Mouse (Mus musculus) stomach, postnatal 0 days (tissue): ENCODE results near the gene Ttc9c. TPM values are rescaled to one million over a fixed set of nuclear protein-coding genes. Genes with fewer than 3 reads are reported as not detected.

ENCODE experiments used
- ATAC-seq: fragments of 200-750 bp; cut with Nextera tagmentation; 2 replicates; pipeline ENCODE4 v1.8.0; 2017; ENCODE audit not compliant: low FRiP score, low TSS enrichment
- DNase-seq: peaks from one replicate; pipeline ENCODE4 v3.0.0-alpha.2; 2016; ENCODE audit warnings: low spot score
- H3K27ac ChIP-seq: fragments of 300-500 bp; sonication (generic); replicated peaks from 2 replicates; pipeline ENCODE4 v1.5.1; 2014; ENCODE audit warnings: mild to moderate bottlenecking, control low read depth
- H3K27me3 ChIP-seq: fragments of 300-500 bp; sonication (generic); 2 replicates; pipeline ENCODE4 v1.6.1; 2014; ENCODE audit warnings: low read length; ENCODE audit not compliant: control insufficient read depth, insufficient read depth
- H3K36me3 ChIP-seq: fragments of 300-500 bp; sonication (generic); 2 replicates; pipeline ENCODE4 v1.6.1; 2014; ENCODE audit warnings: low read length, mixed read lengths; ENCODE audit not compliant: control insufficient read depth, insufficient read depth
- H3K4me1 ChIP-seq: fragments of 300-500 bp; sonication (generic); replicated peaks from 2 replicates; pipeline ENCODE4 v1.6.1; 2014; ENCODE audit warnings: antibody characterized with exemption; ENCODE audit not compliant: control insufficient read depth, insufficient read depth
- H3K4me2 ChIP-seq: fragments of 300-500 bp; sonication (generic); replicated peaks from 2 replicates; pipeline ENCODE4 v1.6.1; 2014; ENCODE audit warnings: low read depth, mild to moderate bottlenecking, control low read depth, moderate library complexity
- H3K4me3 ChIP-seq: fragments of 300-500 bp; sonication (generic); 2 replicates; pipeline ENCODE4 v1.5.1; 2014; ENCODE audit warnings: low read depth, low read length, control low read depth
- H3K9ac ChIP-seq: fragments of 300-500 bp; sonication (generic); 2 replicates; pipeline ENCODE4 v1.6.1; 2014; ENCODE audit warnings: mild to moderate bottlenecking, low read length, control low read depth, mixed read lengths
- H3K9me3 ChIP-seq: fragments of 300-500 bp; sonication (generic); 2 replicates; pipeline ENCODE4 v1.6.1; 2016; ENCODE audit warnings: low read length; ENCODE audit not compliant: control insufficient read depth
- CTCF ChIP-seq: IDR thresholded peaks from 2 replicates; pipeline ENCODE4 v1.5.1; 2016; ENCODE audit warnings: antibody characterized with exemption, low read depth, mild to moderate bottlenecking, moderate library complexity
- EP300 ChIP-seq: optimal IDR thresholded peaks from 2 replicates; pipeline ENCODE3; 2016; ENCODE audit warnings: antibody characterized with exemption
- WGBS: fragments of 180-500 bp; shearing (Covaris S2); extraction: QIAGEN DNeasy Blood & Tissue Kit; methylation state at CpG from one replicate; pipeline ENCODE4 v1.1.7; 2014; 5-methylcytosine and 5-hydroxymethylcytosine counted together
- polyA plus RNA-seq: library from polyadenylated mRNA; unstranded; fragments of >200 nt; fragmentation: Nextera tagmentation; extraction: Ambion mirVana; gene quantifications from 2 replicates; pipeline ENCODE4 v1.2.1, GENCODE M21; 2015

Ttc9c gene
- polyA plus RNA-seq, 1 experiment from 2014 or later = 23.1 TPM

DNA sequence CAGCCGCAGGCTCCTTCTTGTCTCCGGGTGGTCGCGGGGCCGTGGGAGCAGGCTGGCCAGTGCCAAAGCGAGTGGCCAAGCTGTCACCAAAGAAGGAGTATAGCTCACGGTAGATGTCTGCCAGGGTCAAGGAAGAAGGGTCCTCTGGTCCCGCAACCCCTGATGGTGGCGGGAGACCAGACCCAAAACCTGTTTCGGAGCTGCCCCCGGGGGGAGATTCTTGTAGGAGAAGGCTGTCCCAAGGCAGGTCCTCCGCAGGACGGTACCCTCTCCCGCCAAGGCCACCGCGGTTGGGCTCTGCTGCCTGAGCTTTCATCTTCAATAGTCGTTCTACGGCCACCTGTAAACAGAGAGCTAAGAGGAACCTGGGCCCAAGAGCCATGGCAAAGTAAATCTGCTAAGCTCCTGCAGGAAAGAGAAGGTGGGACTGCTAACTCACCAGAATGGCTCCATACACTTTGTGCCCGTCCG, 44.1 kb downstream of the Ttc9c start:
- Histone ChIP-seq H3K4me1 (peaks cover 4% of the 10 kb centered on the region; the same call in 1 of the 2 replicates), H3K9me3 (no peaks in the 10 kb centered on the region), H3K36me3 (peaks cover 3% of the 10 kb centered on the region; the same call in 1 of the 2 replicates), H3K4me2 (peak overlapping the region; percentile 98), H3K4me3 (peak overlapping the region; percentile 82), H3K27me3 (no peaks in the 10 kb centered on the region), H3K9ac (peak overlapping the region; percentile 95), H3K27ac (peak overlapping the region; percentile 98)
- DNase-seq = no peak
- ATAC-seq = no peak; the same call in 1 of the 2 replicates
- WGBS = under 1% methylated on average over 20 of the region's 20 CpGs
- no peak for TF ChIP-seq CTCF
- TF ChIP-seq EP300 = no peak

DNA sequence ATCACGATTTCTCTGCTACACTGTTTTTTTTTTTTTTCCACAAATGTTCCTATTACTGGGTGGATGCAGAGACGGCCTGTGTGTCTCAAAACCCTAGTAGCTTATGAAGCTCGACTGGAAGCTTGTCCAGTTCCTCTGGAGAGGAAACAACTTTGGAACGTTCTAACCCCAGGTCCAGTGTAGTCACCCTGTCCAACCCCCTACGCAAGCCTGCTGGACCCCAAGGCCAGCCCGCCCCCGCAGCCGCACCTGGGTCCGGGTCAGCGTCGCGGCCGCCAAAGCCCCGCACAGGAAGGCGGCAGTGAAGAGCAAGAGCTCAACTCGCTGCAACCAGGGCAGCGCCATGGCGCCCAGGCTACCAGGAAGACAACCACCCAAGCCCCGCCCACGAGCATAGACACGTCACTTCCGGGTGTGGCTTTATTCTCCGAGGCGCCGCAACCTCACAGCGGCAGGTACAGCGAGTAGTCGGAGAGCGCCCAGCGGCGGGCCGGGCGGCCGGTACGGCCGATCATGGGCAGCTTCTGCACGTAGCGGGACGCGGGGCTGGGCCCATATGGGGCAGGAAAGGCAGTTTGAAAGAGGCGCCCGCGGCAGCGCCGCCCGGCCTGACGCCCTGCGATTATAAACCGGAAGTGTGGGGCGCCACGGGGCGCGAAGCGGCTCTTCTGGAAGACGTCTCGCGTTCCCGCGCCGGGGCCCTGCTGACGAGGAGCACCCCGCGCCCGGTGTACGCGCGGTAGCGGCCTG, 44.9 kb downstream of the Ttc9c start, which contains the start of gene Tmem179b:
Tmem179b (minus strand) TSS at position 382 of the 750 bp plus-strand sequence.
- ATAC-seq = peak; percentile 91
- H3K9ac ChIP-seq = peak within 1 kb of the TSS; percentile 95
- peaks cover 4% of the 10 kb centered on the region; the same call in 1 of the 2 replicates for H3K4me1 ChIP-seq
- H3K27ac ChIP-seq = peak within 1 kb of the TSS; percentile 98
- H3K4me3 ChIP-seq = peak within 1 kb of the TSS; percentile 82
- peak within 1 kb of the TSS; percentile 98 for H3K4me2 ChIP-seq
- peaks cover 3% of the 10 kb centered on the region; the same call in 1 of the 2 replicates for H3K36me3 ChIP-seq
- no peaks in the 10 kb centered on the region for H3K9me3 ChIP-seq
- no peaks in the 10 kb centered on the region for H3K27me3 ChIP-seq
- WGBS = 0% methylated on average over 55 of the region's 68 CpGs
- DNase-seq = peak; percentile 97
- TF ChIP-seq CTCF (no peak), EP300 (peak; percentile 72)

DNA sequence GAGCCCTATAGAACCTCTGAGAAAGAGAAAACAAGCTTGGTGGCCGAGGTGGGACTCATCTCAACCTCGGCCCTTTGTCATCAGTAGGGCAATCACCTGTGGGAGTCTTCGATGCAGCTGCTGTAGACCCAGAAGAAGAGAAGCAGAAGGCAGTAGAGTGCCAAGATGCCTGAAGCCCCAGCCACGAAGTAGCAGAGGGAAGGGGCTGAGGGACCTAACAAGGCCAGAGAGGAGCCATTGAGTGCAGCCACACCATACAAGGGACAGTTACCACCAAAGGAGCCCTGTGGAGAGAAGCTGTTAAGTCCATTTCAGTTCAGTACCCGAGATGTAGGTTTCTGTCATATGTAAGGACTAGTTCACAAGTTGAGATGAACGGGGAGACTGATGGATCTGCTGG, 45.7 kb downstream of the Ttc9c start:
- Histone ChIP-seq H3K9ac (peak overlapping the region; percentile 95; the same call in 1 of the 2 replicates), H3K4me1 (peaks cover 4% of the 10 kb centered on the region; the same call in 1 of the 2 replicates), H3K36me3 (peaks cover 5% of the 10 kb centered on the region), H3K9me3 (no peaks in the 10 kb centered on the region), H3K27me3 (no peaks in the 10 kb centered on the region), H3K4me3 (peak overlapping the region; percentile 82), H3K27ac (peak overlapping the region; percentile 98), H3K4me2 (peak overlapping the region; percentile 98)
- WGBS = 38% methylated on average over 6 of the region's 6 CpGs
- no peak for TF ChIP-seq CTCF
- no peak for DNase-seq
- no peak for ATAC-seq

DNA sequence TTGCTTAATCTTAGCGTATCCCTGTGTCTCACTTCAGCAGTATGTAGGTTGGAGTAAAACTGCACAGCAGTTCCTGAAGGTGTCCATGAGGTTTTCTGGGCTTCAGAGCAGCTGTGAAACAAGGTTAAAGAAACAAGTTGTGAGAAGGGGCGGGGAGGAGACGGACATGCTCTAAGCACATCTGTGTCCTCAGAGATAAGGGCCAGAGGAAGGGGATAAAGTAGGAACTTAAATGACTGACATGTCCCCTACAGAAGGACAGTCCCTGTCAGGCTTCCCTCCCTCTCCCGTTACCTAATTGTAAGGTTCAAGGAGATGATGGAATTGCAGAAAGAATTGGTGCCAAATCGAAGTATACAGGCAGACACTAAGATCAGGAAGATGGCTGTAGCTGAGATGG, 46.1 kb downstream of the Ttc9c start:
- H3K4me3 ChIP-seq = peak overlapping the region; percentile 82
- no peak for ATAC-seq
- H3K9me3 ChIP-seq = no peaks in the 10 kb centered on the region
- WGBS = 68% methylated on average over 5 of the region's 5 CpGs
- no peak for DNase-seq
- TF ChIP-seq EP300 (no peak), CTCF (no peak)
- no peak overlapping the region for H3K27ac ChIP-seq
- H3K4me2 ChIP-seq = peak overlapping the region; percentile 98
- H3K36me3 ChIP-seq = peaks cover 9% of the 10 kb centered on the region
- H3K27me3 ChIP-seq = no peaks in the 10 kb centered on the region
- H3K4me1 ChIP-seq = peaks cover 4% of the 10 kb centered on the region; the same call in 1 of the 2 replicates
- no peak overlapping the region for H3K9ac ChIP-seq

DNA sequence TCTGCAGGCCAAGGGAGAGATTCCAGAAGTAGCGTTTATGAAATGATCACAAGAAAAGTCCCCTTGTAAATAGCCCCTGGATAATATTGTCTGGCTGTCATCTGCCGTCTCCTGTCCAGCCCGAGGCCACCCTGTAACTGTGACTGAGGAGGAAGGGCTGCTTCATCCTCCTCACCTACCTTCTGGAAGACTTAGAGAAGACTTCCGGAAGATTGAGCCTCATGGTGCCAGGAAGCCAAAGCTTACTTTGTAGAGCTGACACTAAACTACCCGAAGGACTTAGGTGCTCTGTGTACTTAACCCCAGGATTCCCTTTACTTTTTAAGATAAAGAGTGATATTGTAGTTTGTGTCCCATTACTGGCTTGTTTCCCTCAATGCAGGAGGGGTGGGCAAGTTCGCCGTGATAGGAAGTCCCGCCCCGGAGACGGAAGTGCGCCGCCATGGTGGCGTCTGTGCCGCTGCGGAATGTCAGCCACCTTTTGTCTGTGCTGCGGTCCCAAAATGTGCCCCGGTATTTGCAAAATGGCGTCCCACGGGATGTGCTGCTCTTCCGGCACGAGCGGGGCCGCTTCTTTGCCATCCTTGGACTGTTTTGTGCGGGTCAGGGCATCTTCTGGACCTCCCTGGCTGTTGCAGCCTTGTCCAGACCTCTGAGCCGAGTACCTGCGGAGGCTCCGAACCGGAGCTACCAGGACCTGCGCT, 48.4 kb downstream of the Ttc9c start, which contains the start of gene Tmem223:
Tmem223 (plus strand) TSS at position 430 of the 704 bp plus-strand sequence.
- H3K36me3 ChIP-seq = peaks cover 16% of the 10 kb centered on the region
- TF ChIP-seq CTCF (peak; percentile 29; the same call in 1 of the 2 replicates), EP300 (no peak)
- H3K4me1 ChIP-seq = peaks cover 4% of the 10 kb centered on the region; the same call in 1 of the 2 replicates
- peak within 1 kb of the TSS; percentile 94 for H3K9ac ChIP-seq
- no peaks in the 10 kb centered on the region for H3K9me3 ChIP-seq
- H3K27ac ChIP-seq = peak within 1 kb of the TSS; percentile 93
- H3K4me3 ChIP-seq = peak within 1 kb of the TSS; percentile 76
- ATAC-seq (peak; percentile 59), DNase-seq (peak; percentile 84)
- H3K27me3 ChIP-seq = no peaks in the 10 kb centered on the region
- WGBS = 19% methylated on average over 29 of the region's 29 CpGs
- peak within 1 kb of the TSS; percentile 70 for H3K4me2 ChIP-seq
